Mouse (Mus musculus) heart, postnatal 0 days (tissue): ENCODE results near the gene Elmsan1. TPM values are rescaled to one million over a fixed set of nuclear protein-coding genes. Genes with fewer than 3 reads are reported as not detected.
A peak's percentile ranks its signal among the peaks of the same experiment; 100 is the strongest.
"Not testable (repeated sequence)": the region's sequence is repeated elsewhere in the genome, so short reads cannot be mapped to it uniquely, and the experiment has no call there.

Source experiments
- ATAC-seq: fragments of 200-750 bp; cut with Nextera tagmentation; 2 replicates; pipeline ENCODE4 v1.8.0; 2017; ENCODE audit warnings: low read depth, moderate number of reproducible peaks, moderate library complexity; ENCODE audit not compliant: insufficient read depth
- DNase-seq: peaks from one replicate; pipeline ENCODE4 v3.0.0-alpha.2; 2016; ENCODE audit warnings: low spot score
- H3K27ac ChIP-seq: fragments of 300-500 bp; sonication (generic); 2 replicates; pipeline ENCODE4 v1.5.1; 2014; ENCODE audit warnings: low read depth, mild to moderate bottlenecking
- H3K27me3 ChIP-seq: fragments of 300-500 bp; sonication (generic); 2 replicates; pipeline ENCODE4 v1.6.1; 2014; ENCODE audit warnings: low read length, mixed read lengths; ENCODE audit not compliant: control insufficient read depth, insufficient read depth
- H3K36me3 ChIP-seq: fragments of 300-500 bp; sonication (generic); replicated peaks from 2 replicates; pipeline ENCODE4 v1.6.1; 2014; ENCODE audit warnings: low read length, mixed read lengths; ENCODE audit not compliant: control insufficient read depth, insufficient read depth
- H3K4me1 ChIP-seq: fragments of 300-500 bp; sonication (generic); 2 replicates; pipeline ENCODE4 v1.6.1; 2014; ENCODE audit warnings: antibody characterized with exemption; ENCODE audit not compliant: control insufficient read depth, insufficient read depth
- H3K4me2 ChIP-seq: fragments of 300-500 bp; sonication (generic); 2 replicates; pipeline ENCODE4 v1.6.1; 2014; ENCODE audit warnings: low read depth, mild to moderate bottlenecking, low read length, moderate library complexity
- H3K4me3 ChIP-seq: fragments of 300-500 bp; sonication (generic); 2 replicates; pipeline ENCODE4 v1.5.1; 2014; ENCODE audit warnings: low read depth, low read length
- H3K9ac ChIP-seq: fragments of 300-500 bp; sonication (generic); replicated peaks from 2 replicates; pipeline ENCODE4 v1.6.1; 2014; ENCODE audit warnings: low read depth, low read length, mixed read lengths
- H3K9me3 ChIP-seq: fragments of 300-500 bp; sonication (generic); replicated peaks from 2 replicates; pipeline ENCODE4 v1.6.1; 2016; ENCODE audit warnings: low read length; ENCODE audit not compliant: control insufficient read depth
- CTCF ChIP-seq: IDR thresholded peaks from 2 replicates; pipeline ENCODE4 v1.5.1; 2016; ENCODE audit warnings: antibody characterized with exemption, control low read depth, low read depth
- EP300 ChIP-seq: IDR thresholded peaks from 2 replicates; pipeline ENCODE4 v1.6.1; 2016; ENCODE audit warnings: antibody characterized with exemption, low read depth
- WGBS: fragments of 180-500 bp; shearing (Covaris S2); extraction: QIAGEN DNeasy Blood & Tissue Kit; methylation state at CpG from one replicate; pipeline ENCODE4 v1.1.7; 2014; 5-methylcytosine and 5-hydroxymethylcytosine counted together
- polyA plus RNA-seq: library from polyadenylated mRNA; unstranded; fragments of >200 nt; fragmentation: Nextera tagmentation; extraction: Ambion mirVana; gene quantifications from 2 replicates; pipeline ENCODE4 v1.2.1, GENCODE M21; 2015
- total RNA-seq: library from RNA; depleted of rRNA; stranded (reverse); fragments of >200 nt; gene quantifications from 2 replicates; pipeline ENCODE4 v1.2.3, GENCODE M21; 2014; ENCODE audit warnings: low replicate concordance

Gene Elmsan1
- total and polyA plus RNA-seq, 2 experiments from 2014 or later, result 3.6 to 13.5 TPM

GRCm38 (mm10) chr12:84113676-84114075 lies 105.0 kb downstream of the Elmsan1 start:
- no peak for TF ChIP-seq CTCF
- no peak for TF ChIP-seq EP300
- 40% methylated on average over 6 of the region's 6 CpGs for WGBS
- Histone ChIP-seq H3K9me3 (no peaks in the 10 kb centered on the region), H3K9ac (0 out of 2 replicates have a peak overlapping the region, but pooled peaks have one; percentile 22), H3K27me3 (no peaks in the 10 kb centered on the region), H3K27ac (no peak overlapping the region), H3K36me3 (no peaks in the 10 kb centered on the region), H3K4me2 (peak overlapping the region; percentile 79), H3K4me1 (peaks cover 5% of the 10 kb centered on the region; the same call in 1 of the 2 replicates), H3K4me3 (peak overlapping the region; percentile 75)
- DNase-seq, result no peak
- no peak for ATAC-seq

GRCm38 (mm10) chr12:84110814-84111213 lies 107.9 kb downstream of the Elmsan1 start:
- no peak for DNase-seq
- no peak for TF ChIP-seq CTCF
- no peak for TF ChIP-seq EP300
- Histone ChIP-seq H3K4me3 (no peak overlapping the region), H3K9ac (no peak overlapping the region), H3K9me3 (no peaks in the 10 kb centered on the region), H3K27me3 (no peaks in the 10 kb centered on the region), H3K4me1 (peaks cover 5% of the 10 kb centered on the region; the same call in 1 of the 2 replicates), H3K27ac (no peak overlapping the region), H3K4me2 (no peak overlapping the region), H3K36me3 (no peaks in the 10 kb centered on the region)
- WGBS, result 85% methylated on average over 4 of the region's 4 CpGs
- no peak for ATAC-seq

- 69% methylated on average over 1 of the region's 1 CpGs for WGBS
- no peak for DNase-seq
Measured at GRCm38 (mm10) chr12:84109924-84110323, 108.8 kb downstream of the Elmsan1 start.

GRCm38 (mm10) chr12:84107692-84108091 lies 111.0 kb downstream of the Elmsan1 start:
- no peaks in the 10 kb centered on the region for H3K9me3 ChIP-seq
- no peak overlapping the region for H3K4me3 ChIP-seq
- H3K4me2 ChIP-seq, result no peak overlapping the region
- H3K9ac ChIP-seq, result no peak overlapping the region
- DNase-seq, result no peak
- TF ChIP-seq CTCF (no peak), EP300 (no peak)
- no peaks in the 10 kb centered on the region for H3K27me3 ChIP-seq
- no peaks in the 10 kb centered on the region for H3K4me1 ChIP-seq
- 47% methylated on average over 1 of the region's 1 CpGs for WGBS
- no peak for ATAC-seq
- no peak overlapping the region for H3K27ac ChIP-seq
- H3K36me3 ChIP-seq, result no peaks in the 10 kb centered on the region

More at GRCm38 (mm10) chr12:84109924-84110323, 108.8 kb downstream of the Elmsan1 start:
- Histone ChIP-seq H3K9me3 (no peaks in the 10 kb centered on the region), H3K4me1 (peaks cover 3% of the 10 kb centered on the region; the same call in 1 of the 2 replicates), H3K4me3 (no peak overlapping the region), H3K4me2 (no peak overlapping the region), H3K36me3 (no peaks in the 10 kb centered on the region), H3K9ac (no peak overlapping the region), H3K27me3 (no peaks in the 10 kb centered on the region), H3K27ac (no peak overlapping the region)
- no peak for TF ChIP-seq CTCF
- no peak for ATAC-seq

- no peaks in the 10 kb centered on the region for H3K36me3 ChIP-seq
- no peaks in the 10 kb centered on the region for H3K9me3 ChIP-seq
- no peaks in the 10 kb centered on the region for H3K4me1 ChIP-seq
- H3K4me2 ChIP-seq, result no peak overlapping the region
- H3K27ac ChIP-seq, result no peak overlapping the region
- no peak for TF ChIP-seq EP300
- TF ChIP-seq CTCF, result no peak
- H3K4me3 ChIP-seq, result no peak overlapping the region
- DNase-seq (no peak), ATAC-seq (no peak)
- no peak overlapping the region for H3K9ac ChIP-seq
- no peaks in the 10 kb centered on the region for H3K27me3 ChIP-seq
- WGBS, result 79% methylated on average over 3 of the region's 3 CpGs
Measured at GRCm38 (mm10) chr12:84107012-84107411, 111.7 kb downstream of the Elmsan1 start.

- TF ChIP-seq EP300 (no peak), CTCF (no peak)
- 59% methylated on average over 2 of the region's 2 CpGs for WGBS
- H3K4me1 ChIP-seq, result no peaks in the 10 kb centered on the region
- peak overlapping the region; percentile 65 for H3K9ac ChIP-seq
- H3K27me3 ChIP-seq, result no peaks in the 10 kb centered on the region
- no peak for ATAC-seq
- no peaks in the 10 kb centered on the region for H3K36me3 ChIP-seq
- H3K27ac ChIP-seq, result no peak overlapping the region
- H3K4me3 ChIP-seq, result peak overlapping the region; percentile 57
- no peaks in the 10 kb centered on the region for H3K9me3 ChIP-seq
- peak overlapping the region; percentile 79 for H3K4me2 ChIP-seq
- no peak for DNase-seq
Measured at GRCm38 (mm10) chr12:84101493-84101845, 117.2 kb downstream of the Elmsan1 start.

- H3K4me1 ChIP-seq, H3K36me3 ChIP-seq, H3K9me3 ChIP-seq, H3K27me3 ChIP-seq: not testable (repeated sequence)
- ATAC-seq (peak; percentile 74), DNase-seq (peak; percentile 43)
- Histone ChIP-seq H3K4me2 (peak within 1 kb of the TSS; percentile 79), H3K4me3 (peak within 1 kb of the TSS; percentile 57), H3K9ac (peak within 1 kb of the TSS; percentile 65), H3K27ac (peak within 1 kb of the TSS; percentile 13; the same call in 1 of the 2 replicates)
- 1% methylated on average over 68 of the region's 80 CpGs for WGBS
Measured at GRCm38 (mm10) chr12:84100604-84101492, 117.8 kb downstream of the Elmsan1 start, which contains the start of gene Acot6. Acot6 (plus strand) TSS chr12:84100654.
